Mouse (Mus musculus) G1E (cell line): ENCODE results near the gene Galntl6. TPM values are rescaled to one million over a fixed set of nuclear protein-coding genes. Genes with fewer than 3 reads are reported as not detected.
A peak's percentile ranks its signal among the peaks of the same experiment; 100 is the strongest.

Source experiments
- ATAC-seq: 2 replicates; pipeline ENCODE4 v1.8.0; 2016; ENCODE audit warnings: mild to moderate bottlenecking; ENCODE audit not compliant: insufficient number of reproducible peaks, poor library complexity, low FRiP score, severe bottlenecking; ENCODE audit errors: extremely low read depth
- DNase-seq: peaks from one replicate; pipeline ENCODE4 v3.0.0; 2012; ENCODE audit warnings: low spot score
- H3K27me3 ChIP-seq: 2 replicates; pipeline ENCODE4 v1.6.1; 2012; ENCODE audit warnings: mild to moderate bottlenecking, low read length, inconsistent platforms; ENCODE audit not compliant: insufficient read depth
- H3K36me3 ChIP-seq: replicated peaks from 2 replicates; pipeline ENCODE3; 2012; ENCODE audit warnings: mild to moderate bottlenecking, inconsistent platforms
- H3K4me1 ChIP-seq: 2 replicates; pipeline ENCODE4 v1.6.1; 2012; ENCODE audit warnings: low read depth, low read length, inconsistent platforms, mixed read lengths; ENCODE audit not compliant: insufficient read depth
- H3K4me3 ChIP-seq: 2 replicates; pipeline ENCODE4 v1.5.1; 2012; ENCODE audit warnings: low read depth, mild to moderate bottlenecking, inconsistent platforms, low read length, moderate library complexity, mixed read lengths
- H3K9me3 ChIP-seq: replicated peaks from 2 replicates; pipeline ENCODE4 v1.6.1; 2012; ENCODE audit warnings: inconsistent platforms
- CTCF ChIP-seq: IDR thresholded peaks from 2 replicates; pipeline ENCODE4 v1.5.1; 2012; ENCODE audit warnings: low read depth, low read length, inconsistent platforms, mixed read lengths
- GATA1 ChIP-seq: IDR thresholded peaks from 2 replicates; pipeline ENCODE4 v1.6.1; 2012; ENCODE audit warnings: borderline replicate concordance, low read length, inconsistent platforms, mixed read lengths
- GATA2 ChIP-seq: IDR thresholded peaks from 2 replicates; pipeline ENCODE4 v1.6.1; 2012; ENCODE audit warnings: low read depth, low read length, inconsistent platforms, borderline replicate concordance
- POLR2AphosphoS5 ChIP-seq: IDR thresholded peaks from 2 replicates; pipeline ENCODE4 v1.6.1; 2012; ENCODE audit warnings: low read depth, low read length, inconsistent platforms; ENCODE audit not compliant: insufficient replicate concordance
- TAL1 ChIP-seq: conservative IDR thresholded peaks from 2 replicates; pipeline ENCODE4 v1.6.1; 2012; ENCODE audit warnings: low read depth, low read length, inconsistent platforms, mixed read lengths
- polyA plus RNA-seq: library from polyadenylated mRNA; stranded (reverse); fragments of >175 nt; gene quantifications from 2 replicates; pipeline ENCODE4 v1.2.3, GENCODE M21; 2012
- total RNA-seq, 2 experiments: library from RNA; stranded (forward) in 1 of 2; stranded (reverse) in 1 of 2; fragments of 200-1000 nt in 1 of 2; fragments of >200 nt in 1 of 2; fragmentation: Nextera tagmentation in 1 of 2; gene quantifications; 2 replicates each; pipeline ENCODE4 v1.2.3; 2014 to 2017

The Galntl6 gene
- total and polyA plus RNA-seq, 3 experiments = 0.05 TPM; not detected in 2

GRCm38 (mm10) chr8:57816034-57816433 is 1096.4 kb downstream of the Galntl6 start:
- DNase-seq (no peak), ATAC-seq (no peak)
- no peaks in the 10 kb centered on the region for H3K36me3 ChIP-seq
- no peaks in the 10 kb centered on the region for H3K9me3 ChIP-seq
- H3K27me3 ChIP-seq = no peaks in the 10 kb centered on the region
- TF ChIP-seq POLR2AphosphoS5 (no peak), CTCF (no peak), TAL1 (no peak), GATA1 (no peak), GATA2 (no peak)
- H3K4me3 ChIP-seq = no peak overlapping the region
- H3K4me1 ChIP-seq = no peaks in the 10 kb centered on the region

- Histone ChIP-seq H3K9me3 (no peaks in the 10 kb centered on the region), H3K4me1 (no peaks in the 10 kb centered on the region), H3K36me3 (no peaks in the 10 kb centered on the region), H3K27me3 (peaks cover under 1% of the 10 kb centered on the region; the same call in 1 of the 2 replicates), H3K4me3 (no peak overlapping the region)
- ATAC-seq (no peak), DNase-seq (no peak)
- TF ChIP-seq CTCF (no peak), POLR2AphosphoS5 (no peak), GATA1 (no peak), TAL1 (no peak), GATA2 (no peak)
Observed at GRCm38 (mm10) chr8:57807060-57807459, 1105.4 kb downstream of the Galntl6 start.

- TF ChIP-seq POLR2AphosphoS5 (no peak), TAL1 (no peak), CTCF (no peak), GATA2 (no peak), GATA1 (no peak)
- H3K4me1 ChIP-seq = peaks cover 5% of the 10 kb centered on the region; the same call in 1 of the 2 replicates
- ATAC-seq = no peak
- H3K27me3 ChIP-seq = peaks cover 3% of the 10 kb centered on the region; the same call in 1 of the 2 replicates
- no peak for DNase-seq
- H3K36me3 ChIP-seq = no peaks in the 10 kb centered on the region
- H3K9me3 ChIP-seq = no peaks in the 10 kb centered on the region
- no peak overlapping the region for H3K4me3 ChIP-seq
Observed at GRCm38 (mm10) chr8:57805094-57805493, 1107.3 kb downstream of the Galntl6 start.

GRCm38 (mm10) chr8:57803821-57804220 is 1108.6 kb downstream of the Galntl6 start:
- Histone ChIP-seq H3K4me1 (peaks cover 8% of the 10 kb centered on the region; the same call in 1 of the 2 replicates), H3K9me3 (no peaks in the 10 kb centered on the region), H3K27me3 (peaks cover 6% of the 10 kb centered on the region; the same call in 1 of the 2 replicates), H3K4me3 (no peak overlapping the region), H3K36me3 (no peaks in the 10 kb centered on the region)
- DNase-seq (no peak), ATAC-seq (no peak)
- TF ChIP-seq GATA2 (no peak), POLR2AphosphoS5 (no peak), CTCF (no peak), GATA1 (no peak), TAL1 (no peak)

- ATAC-seq = no peak
- no peaks in the 10 kb centered on the region for H3K36me3 ChIP-seq
- no peak for TF ChIP-seq POLR2AphosphoS5
- no peak for TF ChIP-seq TAL1
- no peak for TF ChIP-seq GATA2
- TF ChIP-seq GATA1 = no peak
- no peak for TF ChIP-seq CTCF
- H3K9me3 ChIP-seq = no peaks in the 10 kb centered on the region
- no peak for DNase-seq
- H3K4me3 ChIP-seq = no peak overlapping the region
- H3K4me1 ChIP-seq = peaks cover 8% of the 10 kb centered on the region; the same call in 1 of the 2 replicates
- peaks cover 13% of the 10 kb centered on the region; the same call in 1 of the 2 replicates for H3K27me3 ChIP-seq
Observed at GRCm38 (mm10) chr8:57801197-57801596, 1111.2 kb downstream of the Galntl6 start.

GRCm38 (mm10) chr8:57800327-57800726 is 1112.1 kb downstream of the Galntl6 start:
- H3K27me3 ChIP-seq = peaks cover 16% of the 10 kb centered on the region; the same call in 1 of the 2 replicates
- no peaks in the 10 kb centered on the region for H3K9me3 ChIP-seq
- peaks cover 8% of the 10 kb centered on the region; the same call in 1 of the 2 replicates for H3K4me1 ChIP-seq
- 0 out of 2 replicates have a peak, but pooled peaks have one; percentile 22 for TF ChIP-seq CTCF
- no peak for TF ChIP-seq GATA2
- DNase-seq (peak; percentile 53), ATAC-seq (peak; percentile 15; the same call in 1 of the 2 replicates)
- H3K4me3 ChIP-seq = no peak overlapping the region
- H3K36me3 ChIP-seq = no peaks in the 10 kb centered on the region
